Mouse (Mus musculus) G1E-ER4 (cell line): Measurements from ENCODE around the gene Slc5a3. TPM values are rescaled to one million over a fixed set of nuclear protein-coding genes. Genes with fewer than 3 reads are reported as not detected.

Source experiments
- GATA1 ChIP-seq: IDR thresholded peaks from one replicate; pipeline ENCODE4 v1.8.0; 2012; ENCODE audit warnings: low read length, inconsistent platforms
- polyA plus RNA-seq: library from polyadenylated mRNA; stranded (reverse); fragments of >175 nt; gene quantifications from 2 replicates; pipeline ENCODE4 v1.2.3, GENCODE M21; 2012

Slc5a3 gene
- polyA plus RNA-seq, result 0.02 and 0.03 TPM in 2 replicates

DNA sequence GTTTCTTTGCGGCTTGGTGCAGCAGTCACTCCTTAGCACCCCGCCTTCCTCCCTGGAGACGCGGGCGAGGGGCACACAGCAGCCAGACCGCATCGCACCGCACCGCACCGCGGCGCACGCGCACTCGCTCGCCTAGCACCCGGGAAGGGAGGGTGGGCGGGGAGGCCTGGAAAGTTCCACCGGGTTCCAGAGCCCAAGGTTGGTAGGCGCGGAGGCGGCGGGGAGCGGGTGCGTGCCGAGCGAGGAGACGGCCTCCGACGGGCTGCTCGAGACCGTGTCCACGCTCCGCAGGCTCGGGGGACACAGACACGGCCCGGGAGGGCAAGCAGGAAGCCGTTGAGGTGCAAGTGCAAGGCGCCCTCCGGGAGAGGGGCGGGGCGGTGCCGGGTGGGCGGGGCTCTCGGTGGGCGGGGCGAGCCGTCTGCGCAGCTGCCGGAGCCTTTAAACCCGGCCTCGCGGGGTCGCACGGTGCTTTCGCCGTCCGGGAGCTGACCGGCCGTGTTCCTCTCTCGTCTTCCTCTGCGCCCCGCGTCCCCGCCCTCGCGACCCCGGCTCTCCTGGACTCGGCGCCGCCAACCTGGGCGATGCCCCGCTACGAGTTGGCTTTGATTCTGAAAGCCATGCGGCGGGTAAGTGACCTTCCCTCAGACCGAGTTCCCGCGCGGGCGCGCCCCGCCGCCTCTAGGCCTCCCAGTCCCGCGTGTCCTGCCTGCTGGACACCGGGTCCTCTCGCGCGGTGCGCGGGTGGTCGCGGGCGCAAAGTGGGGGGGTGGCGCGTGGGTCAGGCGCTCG lies at the start of gene Slc5a3, which contains the start of the genes Mrps6 and Gm49711:
Slc5a3 (plus strand) TSS at position 471 of the 792 bp plus-strand sequence.
Mrps6 (plus strand) TSS at position 419 of the 792 bp plus-strand sequence.
Gm49711 (plus strand) TSS at position 465 of the 792 bp plus-strand sequence.
- no peak for TF ChIP-seq GATA1

- TF ChIP-seq GATA1, result no peak
Observed at GRCm38 (mm10) chr16:92009586-92009985, 48.5 kb upstream of the Slc5a3 start.

DNA sequence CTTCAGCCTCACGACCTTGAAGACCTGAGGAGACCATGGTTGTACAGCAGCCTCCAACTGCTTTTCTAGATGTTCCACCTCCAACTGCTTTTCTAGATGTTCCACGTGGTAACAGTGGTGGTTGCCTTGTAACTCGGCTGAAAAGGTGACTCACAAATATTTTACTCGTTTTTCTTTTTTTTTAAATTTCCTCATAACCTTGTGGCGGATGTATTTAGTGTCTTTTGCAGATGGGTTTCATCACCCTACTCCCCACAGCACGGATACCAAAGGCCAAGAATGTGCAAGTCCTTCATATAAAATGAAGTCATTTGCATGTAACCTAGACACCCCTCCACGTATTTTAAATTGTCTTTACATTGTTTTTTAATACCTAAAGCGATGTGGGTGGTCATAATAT lies 41.3 kb upstream of the Slc5a3 start:
- TF ChIP-seq GATA1, result no peak

- TF ChIP-seq GATA1, result no peak
Observed at GRCm38 (mm10) chr16:92019141-92020118, 38.7 kb upstream of the Slc5a3 start.

- TF ChIP-seq GATA1, result no peak
Observed at GRCm38 (mm10) chr16:92021656-92022400, 36.3 kb upstream of the Slc5a3 start.

DNA sequence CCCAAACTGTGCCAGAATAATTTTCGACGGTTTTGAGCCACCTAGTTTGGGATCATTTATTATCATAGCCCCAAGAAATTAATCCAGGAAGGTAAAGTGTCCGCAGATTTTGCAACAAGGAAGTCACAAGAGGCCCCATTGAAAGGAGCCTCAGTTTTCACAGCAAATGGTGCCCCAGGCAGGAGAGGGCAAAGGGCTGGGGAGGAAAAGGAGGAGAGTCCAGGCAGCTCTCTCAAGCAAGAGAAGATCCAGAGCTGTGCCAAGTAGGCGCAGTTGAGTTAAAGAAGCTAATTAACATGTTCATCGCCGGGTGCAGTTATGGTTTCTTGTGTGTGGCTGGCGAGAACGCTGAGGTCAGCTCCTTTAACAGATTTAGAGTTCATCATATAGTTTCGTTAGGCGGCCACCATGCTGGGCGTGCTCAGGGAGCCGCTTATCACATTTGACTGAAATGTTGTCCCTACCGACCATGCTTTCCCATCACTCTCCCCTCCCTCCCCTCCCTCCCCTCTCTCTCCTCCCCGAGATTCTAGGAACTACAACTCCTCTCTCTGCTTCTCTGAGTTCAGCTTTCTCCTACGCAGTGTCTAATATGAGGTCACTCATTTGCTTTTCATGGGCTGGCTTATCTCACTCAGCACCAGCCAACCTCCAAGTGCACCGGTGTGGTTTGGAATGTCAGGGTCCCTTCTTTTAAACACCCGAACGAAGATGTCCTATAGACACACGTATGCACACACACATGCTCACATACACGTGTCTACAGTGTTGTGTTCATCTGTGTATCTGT lies 35.4 kb upstream of the Slc5a3 start:
- no peak for TF ChIP-seq GATA1

- no peak for TF ChIP-seq GATA1
Observed at GRCm38 (mm10) chr16:92033286-92033685, 24.8 kb upstream of the Slc5a3 start.

- TF ChIP-seq GATA1, result no peak
Observed at GRCm38 (mm10) chr16:92034676-92035075, 23.4 kb upstream of the Slc5a3 start.

DNA sequence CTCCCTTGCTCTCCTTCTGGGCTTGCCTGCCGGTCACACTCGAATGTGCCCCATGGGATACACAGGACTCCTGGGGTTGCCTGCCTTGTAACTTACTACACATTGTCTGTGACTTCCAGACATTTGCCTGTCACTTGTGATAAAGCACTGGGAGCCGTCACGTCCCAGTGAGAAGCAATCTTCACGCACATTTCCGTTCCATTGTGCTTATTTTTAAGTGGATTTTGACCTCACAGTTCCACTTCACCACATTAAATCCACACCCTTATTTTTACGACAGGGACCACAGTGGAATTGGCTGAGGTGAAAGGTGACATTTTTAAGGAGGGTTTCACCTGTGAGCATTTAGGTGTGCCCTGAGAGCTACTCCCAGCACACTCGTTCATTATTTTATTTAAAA lies 21.4 kb upstream of the Slc5a3 start:
- no peak for TF ChIP-seq GATA1

DNA sequence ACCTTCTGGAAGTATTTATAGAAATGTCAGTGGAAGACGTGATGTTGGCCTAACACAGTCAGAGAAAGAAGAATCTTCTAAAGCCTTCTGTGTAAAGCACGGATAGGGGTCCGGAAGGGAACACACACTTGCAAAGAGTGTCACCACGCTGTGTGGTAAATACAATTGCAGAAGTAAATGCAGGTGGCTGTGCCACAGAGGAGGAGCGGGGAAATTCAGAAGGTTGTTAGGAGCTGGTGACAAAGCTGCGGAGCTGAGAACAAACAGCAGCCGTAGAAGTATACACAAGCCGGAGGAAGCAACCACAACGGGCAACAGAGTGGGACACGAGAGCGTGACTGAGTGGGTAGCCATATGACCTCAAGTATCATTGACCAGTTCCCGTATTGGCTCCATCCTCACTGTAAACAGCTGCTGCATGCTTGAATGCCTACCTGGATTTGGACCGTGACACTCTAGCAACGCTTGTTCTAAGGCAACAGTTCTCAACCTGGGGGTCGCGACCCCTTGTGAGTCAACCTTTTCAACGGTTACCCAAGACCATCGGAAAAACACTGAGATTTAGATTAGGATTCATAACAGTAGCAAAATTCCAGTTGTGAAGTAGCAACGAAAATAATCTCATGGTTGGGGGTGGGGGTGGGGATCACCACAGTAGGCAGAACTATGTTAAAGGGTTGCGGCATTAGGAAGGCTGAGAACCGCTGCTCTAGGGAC lies 20.1 kb upstream of the Slc5a3 start:
- no peak for TF ChIP-seq GATA1

DNA sequence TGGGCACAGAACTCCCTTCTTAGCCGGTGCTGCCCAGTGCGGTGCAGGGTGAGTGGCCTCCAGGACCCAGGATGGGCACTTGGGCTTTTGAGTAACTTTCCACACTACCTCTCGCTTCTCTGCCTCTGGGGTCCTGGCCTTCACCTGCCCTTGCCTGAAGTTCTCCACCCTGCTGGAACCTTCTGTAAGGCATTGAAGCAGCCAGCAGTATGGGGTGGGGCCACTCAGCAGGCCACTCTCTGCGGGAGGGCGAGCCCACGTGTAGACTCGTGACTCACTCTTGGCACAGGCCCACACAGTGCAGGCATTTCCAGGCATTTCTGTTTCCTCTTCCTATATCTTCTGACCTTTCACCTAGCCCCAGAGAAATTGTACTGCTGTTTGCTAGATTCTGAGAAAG lies 18.7 kb upstream of the Slc5a3 start:
- no peak for TF ChIP-seq GATA1

DNA sequence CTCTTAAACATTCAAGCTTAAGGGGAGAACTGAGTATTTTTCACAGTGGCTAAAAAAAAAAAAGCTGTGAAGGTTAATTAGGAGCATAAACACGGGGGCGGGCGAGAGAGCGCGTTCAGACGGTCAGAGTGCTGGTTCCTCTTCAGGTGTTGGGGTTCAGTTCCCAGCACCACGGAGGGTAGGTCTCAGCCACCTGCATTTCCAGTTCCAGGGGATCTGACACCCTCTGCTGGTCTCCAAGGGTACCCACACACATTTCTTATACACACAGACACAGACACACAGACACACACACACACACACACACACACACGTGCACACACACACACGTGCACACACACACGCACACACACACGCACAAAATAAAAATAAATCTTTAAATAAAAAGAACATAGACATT lies 18.2 kb upstream of the Slc5a3 start:
- no peak for TF ChIP-seq GATA1

GRCm38 (mm10) chr16:92051777-92052310 lies 6.3 kb upstream of the Slc5a3 start:
- TF ChIP-seq GATA1, result no peak

- TF ChIP-seq GATA1, result no peak
Observed at GRCm38 (mm10) chr16:92052569-92052968, 5.6 kb upstream of the Slc5a3 start.
